Mouse (Mus musculus) activated CD4-positive, CD25-positive, alpha-beta regulatory T cell, adult 4 months (primary cell): ENCODE data around the gene Ubald2. TPM values are rescaled to one million over a fixed set of nuclear protein-coding genes. Genes with fewer than 3 reads are reported as not detected.
"Not testable (repeated sequence)": the region's sequence is repeated elsewhere in the genome, so short reads cannot be mapped to it uniquely, and the experiment has no call there.

ENCODE experiments used
- ATAC-seq: one replicate; pipeline ENCODE4 v1.8.0; 2017
- polyA plus RNA-seq, 2 experiments: library from polyadenylated mRNA; unstranded; fragments of 100-300 nt; shearing (Covaris generic); gene quantifications; one replicate each; pipeline ENCODE4 v1.2.1; 2017

Ubald2 gene
- polyA plus RNA-seq, 2 experiments from 2014 or later: 13.7 to 15.0 TPM

DNA sequence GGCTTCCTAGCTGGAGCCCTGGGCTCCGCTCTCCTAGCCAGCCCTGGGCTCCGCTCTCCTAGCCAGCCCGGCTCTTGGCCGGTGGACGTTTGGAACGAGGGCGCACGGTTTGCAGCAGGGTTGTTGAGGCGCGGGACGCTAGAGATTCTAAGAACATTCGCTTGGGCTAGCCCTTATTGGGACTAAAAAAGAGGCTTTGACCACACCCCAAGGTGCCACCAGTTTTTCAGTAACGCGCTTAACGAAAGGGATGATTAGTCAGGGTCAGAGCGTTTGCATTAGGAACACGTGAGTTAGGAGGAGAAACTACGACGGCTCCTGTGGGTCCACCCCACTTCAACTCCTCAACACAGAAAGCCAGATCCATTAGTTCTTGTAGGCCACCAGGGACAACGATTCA, 32.2 kb downstream of the Ubald2 start, which contains the start of gene Qrich2:
Qrich2 (minus strand) TSS at position 101 of the 400 bp plus-strand sequence.
- ATAC-seq: no peak

DNA sequence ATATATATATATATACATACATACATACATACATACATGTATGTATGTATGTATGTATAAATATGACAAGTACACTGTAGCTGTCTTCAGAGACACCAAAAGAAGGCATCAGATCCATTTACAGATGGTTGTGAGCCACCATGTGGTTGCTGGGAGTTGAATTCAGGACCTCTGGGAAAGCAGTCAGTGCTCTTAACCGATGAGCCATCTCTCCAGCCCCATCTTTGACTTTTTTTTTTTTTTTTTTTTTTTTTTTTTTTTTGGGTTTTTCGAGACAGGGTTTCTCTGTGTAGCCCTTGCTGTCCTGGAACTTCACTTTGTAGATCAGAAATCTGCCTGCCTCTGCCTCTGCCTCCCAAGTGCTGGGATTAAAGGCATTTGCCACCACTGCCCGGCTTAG, 34.4 kb downstream of the Ubald2 start:
- ATAC-seq: not testable (repeated sequence)

DNA sequence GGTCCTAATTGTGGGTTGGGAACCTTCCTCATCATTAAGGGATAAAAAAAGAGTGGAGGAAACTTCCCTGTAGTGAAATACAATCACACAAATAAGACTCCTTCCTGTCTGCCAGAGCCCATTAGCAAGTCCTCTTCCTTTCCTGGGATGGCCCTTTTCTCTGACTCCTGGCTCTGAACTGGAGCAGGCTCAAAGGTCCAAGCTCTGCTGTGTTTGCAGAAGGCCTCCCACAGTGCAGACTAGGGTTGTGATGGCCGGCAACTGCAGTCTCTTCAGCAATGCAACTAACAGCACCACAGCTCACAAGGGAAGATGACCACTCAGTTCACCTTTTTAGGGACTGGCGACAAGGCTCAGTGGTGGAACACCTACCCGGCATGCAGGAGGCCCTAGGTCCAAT, 36.4 kb downstream of the Ubald2 start:
- no peak for ATAC-seq

DNA sequence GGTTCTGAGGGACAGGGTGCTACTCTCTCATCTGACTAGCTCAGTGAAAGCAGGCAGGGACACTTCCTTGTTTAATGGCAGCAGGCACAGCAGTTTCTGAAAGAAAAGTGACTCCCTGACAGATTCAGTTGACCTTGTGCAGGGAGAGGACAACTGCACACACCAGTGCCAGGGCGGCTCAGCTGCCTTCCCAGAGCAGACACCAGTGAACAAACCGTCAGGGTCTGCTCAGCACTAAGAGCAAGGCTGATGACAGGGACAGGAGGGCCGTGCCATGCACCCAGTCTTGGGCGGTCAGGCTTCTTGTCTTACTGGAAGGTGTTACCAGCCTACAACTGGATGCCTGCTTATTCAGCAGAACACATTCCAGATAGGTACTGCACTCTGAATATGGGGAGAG, 37.0 kb downstream of the Ubald2 start:
- no peak for ATAC-seq

DNA sequence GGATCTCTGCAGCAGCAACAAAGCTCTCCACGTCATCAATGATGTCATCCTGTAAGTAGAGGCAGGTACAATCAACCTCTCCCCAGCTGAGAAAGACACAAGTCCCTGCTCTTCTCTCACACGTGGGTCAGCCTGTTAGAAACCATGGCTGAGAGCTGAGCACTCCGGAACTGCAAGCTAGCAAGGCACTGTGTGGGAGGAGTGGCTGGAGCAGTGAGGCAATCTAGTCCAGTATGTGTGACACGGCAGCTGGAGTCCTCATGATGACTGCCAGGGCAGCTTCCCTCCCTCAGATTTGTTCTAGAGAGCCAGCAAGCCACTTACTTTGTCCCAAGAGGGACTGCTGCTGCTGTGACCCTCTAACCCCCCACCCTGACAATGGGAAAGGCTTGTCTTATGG, 38.4 kb downstream of the Ubald2 start:
- ATAC-seq: no peak

DNA sequence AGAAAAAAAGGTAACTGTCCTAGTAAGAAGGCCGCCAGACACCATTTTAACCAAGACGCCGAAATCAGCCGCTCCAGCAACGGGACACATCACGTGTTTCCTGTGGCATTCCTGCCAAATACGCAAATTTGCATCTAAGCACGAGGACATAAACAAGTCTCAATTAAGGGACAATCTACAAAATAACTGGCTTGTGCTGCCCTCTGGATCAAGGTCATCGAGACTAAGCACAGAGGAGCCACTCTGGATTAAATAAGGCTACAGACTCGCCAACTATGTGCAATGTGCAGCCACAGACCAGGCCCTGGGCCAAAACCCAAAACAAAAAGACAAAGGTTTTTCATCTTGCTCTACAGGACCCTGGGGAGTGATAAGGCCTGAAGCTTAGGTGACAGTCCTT, 42.1 kb downstream of the Ubald2 start:
- no peak for ATAC-seq

DNA sequence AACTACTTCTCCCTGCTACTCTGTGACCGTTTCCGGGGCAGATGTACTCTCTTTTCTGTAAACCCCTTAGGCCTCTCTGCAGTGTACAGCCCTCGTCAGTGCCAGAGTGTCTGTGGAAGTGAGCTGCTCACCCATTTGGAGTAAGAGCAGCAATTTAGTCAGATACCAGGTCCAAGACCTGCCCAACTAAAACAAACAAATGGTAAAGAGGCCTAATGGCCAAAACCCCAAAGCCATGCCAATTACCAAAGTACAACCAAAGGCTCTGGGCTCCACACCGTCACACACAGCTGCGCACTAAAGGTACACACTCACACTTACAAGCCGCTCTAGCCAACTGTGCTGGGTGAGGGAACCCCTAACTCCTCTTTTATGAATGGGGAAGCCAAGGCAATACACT, 42.8 kb downstream of the Ubald2 start:
- ATAC-seq: no peak

DNA sequence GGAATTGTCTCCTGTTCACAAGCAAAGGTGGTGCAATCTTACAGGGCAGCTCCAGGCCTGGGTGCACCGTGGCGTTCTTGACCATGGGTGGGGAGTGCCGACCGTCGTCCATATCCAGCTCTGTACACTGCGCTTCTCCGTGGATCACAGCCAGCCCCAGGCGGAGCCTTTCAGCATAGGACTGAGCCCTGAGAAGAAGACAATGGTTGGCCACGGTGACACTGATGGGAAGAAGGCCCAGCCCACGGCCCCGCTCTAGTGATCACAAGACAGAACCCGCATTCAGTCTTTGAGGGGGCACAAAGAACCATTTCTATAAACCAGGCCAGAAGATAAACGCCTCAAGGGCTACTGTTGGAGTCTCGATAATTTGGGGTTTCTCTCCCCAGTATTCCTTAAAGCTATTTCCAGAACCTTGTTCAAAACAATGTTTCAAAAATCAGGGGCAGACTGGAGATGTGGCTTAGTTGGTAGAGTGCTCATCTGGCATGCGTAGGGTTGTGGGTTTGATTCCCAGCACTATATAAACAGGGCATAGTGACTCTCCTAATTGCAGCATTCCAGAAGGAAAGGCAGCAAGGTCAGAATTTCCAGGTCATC, 43.4 kb downstream of the Ubald2 start:
- no peak for ATAC-seq

DNA sequence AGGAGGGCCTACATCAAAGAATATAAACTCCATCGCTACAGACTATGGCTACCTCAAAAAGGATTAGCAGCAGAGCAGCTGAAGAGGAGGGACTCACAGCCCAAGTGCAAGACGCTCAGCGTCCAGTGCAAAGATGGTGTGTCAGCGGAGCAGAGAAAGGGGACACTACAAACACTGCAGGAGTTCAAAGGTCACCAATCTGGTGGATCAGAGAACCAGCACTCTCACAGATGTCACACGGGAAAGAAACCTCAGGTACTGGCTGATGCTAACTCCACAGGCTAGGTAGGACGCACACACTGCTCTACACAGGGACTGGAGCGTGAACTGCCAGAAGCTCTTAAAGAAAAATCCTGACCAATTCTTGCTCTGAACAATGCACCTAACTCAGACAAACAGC, 45.1 kb downstream of the Ubald2 start:
- ATAC-seq: no peak

DNA sequence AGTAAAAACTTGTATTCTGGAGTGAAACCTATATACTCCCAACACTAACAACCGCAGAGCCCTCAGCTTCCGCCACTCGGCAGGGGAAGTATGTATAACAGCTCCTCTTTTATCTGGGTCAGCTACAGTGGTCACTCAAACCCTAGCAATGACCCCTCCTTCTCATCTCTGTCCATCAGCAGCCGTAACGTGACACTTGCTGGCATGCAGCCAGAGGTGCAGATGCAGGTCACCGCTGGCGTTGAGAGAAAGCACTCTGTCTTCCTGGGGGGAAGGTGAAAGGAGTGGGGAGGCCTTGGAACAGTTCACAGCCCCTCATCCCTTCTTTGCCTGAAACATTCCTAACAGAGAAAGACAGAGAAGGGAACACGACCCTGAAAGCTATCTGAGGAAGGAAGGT, 45.9 kb downstream of the Ubald2 start:
- no peak for ATAC-seq

DNA sequence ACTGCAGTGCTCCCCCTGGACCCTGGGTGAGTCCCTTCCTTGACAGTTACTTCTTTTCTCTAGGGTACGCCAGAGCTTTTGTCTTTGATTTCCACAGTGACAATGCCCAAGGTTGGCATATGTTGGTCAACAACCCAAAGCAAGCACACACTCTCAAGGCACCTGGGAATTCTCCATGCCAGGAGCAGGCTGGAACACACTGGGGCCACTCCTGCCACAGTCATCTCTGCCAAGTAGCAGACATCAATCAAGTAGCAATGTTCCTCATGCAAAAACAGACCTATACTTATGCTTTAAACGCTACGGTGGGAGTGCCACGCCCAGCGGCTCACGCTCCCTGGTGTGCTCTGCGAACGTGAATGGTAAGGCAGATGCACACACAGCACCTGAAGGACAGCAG, 47.1 kb downstream of the Ubald2 start:
- no peak for ATAC-seq

DNA sequence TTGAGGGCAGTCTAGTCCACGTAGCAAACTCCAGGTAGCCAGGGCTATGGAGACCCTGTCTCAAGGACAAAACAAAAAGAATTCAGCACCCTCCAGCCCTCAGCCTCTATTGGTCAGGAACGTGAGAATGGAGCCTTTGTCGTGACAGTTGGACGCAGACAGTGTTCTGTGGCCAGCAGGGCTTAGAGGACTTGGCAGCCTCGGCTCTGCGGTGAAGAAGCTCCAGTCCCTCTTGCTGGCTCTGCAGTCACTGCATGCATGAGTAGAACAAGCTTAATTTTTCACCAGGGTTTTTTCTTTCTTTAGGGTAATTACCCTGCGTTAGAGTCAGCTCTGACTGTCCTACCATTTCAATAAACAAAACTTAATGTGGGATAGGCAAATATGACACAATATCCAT, 47.9 kb downstream of the Ubald2 start:
- no peak for ATAC-seq

DNA sequence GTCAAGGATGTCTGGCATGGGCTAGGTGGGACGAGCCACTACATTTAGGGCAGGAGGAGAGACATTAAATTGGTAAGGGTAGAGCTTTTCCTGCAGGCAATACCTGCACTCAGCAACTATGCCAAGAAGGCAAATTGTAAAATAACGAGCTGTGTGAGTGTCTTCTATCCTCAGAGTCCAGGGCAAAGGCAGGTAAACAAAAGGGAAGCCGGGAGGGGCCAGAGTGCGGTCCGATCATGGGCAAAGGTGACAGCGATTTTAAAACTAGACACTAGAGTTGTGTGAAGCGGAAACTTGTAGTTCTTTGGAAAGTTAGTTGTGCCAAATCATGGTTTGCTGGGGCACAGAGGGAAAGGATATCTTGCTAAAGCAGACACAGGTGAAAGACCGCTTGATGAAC, 50.4 kb downstream of the Ubald2 start:
- no peak for ATAC-seq

DNA sequence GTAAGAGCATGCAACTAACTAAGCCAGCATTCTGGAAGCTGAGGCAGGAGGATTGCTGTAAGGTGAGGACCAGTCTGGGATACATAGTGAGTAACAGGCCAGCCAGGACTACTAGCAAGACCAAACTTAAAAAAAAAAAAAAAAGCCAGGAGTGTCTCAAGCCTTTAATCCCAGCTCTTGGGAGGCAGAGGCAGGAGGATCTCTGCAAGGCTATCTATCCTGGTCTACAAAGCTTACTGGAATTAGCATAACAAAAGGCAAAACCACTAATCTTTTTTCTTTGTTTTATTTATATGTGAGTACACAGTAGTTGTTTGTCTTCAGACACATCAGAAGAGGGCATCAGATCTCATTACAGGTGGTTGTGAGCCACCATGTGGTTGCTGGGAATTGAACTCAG, 54.3 kb downstream of the Ubald2 start:
- ATAC-seq: no peak

Other genes starting within 250 kb of the Ubald2 start
- 10 to 100 TPM; 56.1 to 77.2 TPM for gene Ten1, start 235.2 kb upstream of the Ubald2 start, polyA plus RNA-seq
- 10 to 100 TPM; 10.0 to 11.7 TPM for gene Acox1, start 235.0 kb upstream of the Ubald2 start, polyA plus RNA-seq
- gene Evpl, start 196.0 kb upstream of the Ubald2 start, polyA plus RNA-seq: not detected
- 10 to 100 TPM; 33.1 to 42.4 TPM for gene Srp68, start 159.9 kb upstream of the Ubald2 start, polyA plus RNA-seq
- gene Galr2, start 153.2 kb upstream of the Ubald2 start, polyA plus RNA-seq: not detected
- 10 to 100 TPM; 49.2 to 80.4 TPM for gene Exoc7, start 126.9 kb upstream of the Ubald2 start, polyA plus RNA-seq
- not detected for gene Foxj1, start 98.7 kb upstream of the Ubald2 start, polyA plus RNA-seq
- 1 to 10 TPM; 6.6 to 6.9 TPM for gene Rnf157, start 21.1 kb upstream of the Ubald2 start, polyA plus RNA-seq
- not detected for gene Qrich2, start 32.1 kb downstream of the Ubald2 start, polyA plus RNA-seq
- gene Prpsap1, start 60.1 kb downstream of the Ubald2 start, polyA plus RNA-seq: 10 to 100 TPM; 47.3 to 60.5 TPM
- not detected for gene Sphk1, start 96.8 kb downstream of the Ubald2 start, polyA plus RNA-seq
- 1 to 10 TPM; 2.2 TPM for gene Ube2o, start 147.4 kb downstream of the Ubald2 start, polyA plus RNA-seq
- not detected for gene Aanat, start 152.3 kb downstream of the Ubald2 start, polyA plus RNA-seq
- gene Rhbdf2, start 192.9 kb downstream of the Ubald2 start, polyA plus RNA-seq: 1 to 10 TPM; 4.9 to 5.0 TPM
- not detected for gene Prcd, start 219.4 kb downstream of the Ubald2 start, polyA plus RNA-seq
- not detected for gene Cygb, start 220.2 kb downstream of the Ubald2 start, polyA plus RNA-seq